Mouse (Mus musculus) heart, embryonic 11.5 days (tissue): ENCODE data around the gene Plcd3. TPM values are rescaled to one million over a fixed set of nuclear protein-coding genes. Genes with fewer than 3 reads are reported as not detected.

Experiments
- ATAC-seq: fragments of 200-750 bp; cut with Nextera tagmentation; replicated peaks from 2 replicates; pipeline ENCODE4 v1.8.0; 2017; ENCODE audit warnings: moderate library complexity; ENCODE audit not compliant: insufficient number of reproducible peaks, low FRiP score, low TSS enrichment
- H3K27ac ChIP-seq: fragments of 300-500 bp; sonication (generic); 2 replicates; pipeline ENCODE4 v1.5.1; 2014; ENCODE audit warnings: mild to moderate bottlenecking, low read depth, low read length
- H3K27me3 ChIP-seq: fragments of 300-500 bp; sonication (generic); 2 replicates; pipeline ENCODE4 v1.6.1; 2014; ENCODE audit warnings: mild to moderate bottlenecking, low read length, mixed read lengths; ENCODE audit not compliant: control insufficient read depth, insufficient read depth
- H3K36me3 ChIP-seq: fragments of 300-500 bp; sonication (generic); 2 replicates; pipeline ENCODE4 v1.6.1; 2014; ENCODE audit warnings: mild to moderate bottlenecking, low read length, moderate library complexity, mixed read lengths; ENCODE audit not compliant: control insufficient read depth, insufficient read depth
- H3K4me1 ChIP-seq: fragments of 300-500 bp; sonication (generic); 2 replicates; pipeline ENCODE4 v1.6.1; 2014; ENCODE audit warnings: low read length; ENCODE audit not compliant: control insufficient read depth, insufficient read depth
- H3K4me2 ChIP-seq: fragments of 300-500 bp; sonication (generic); 2 replicates; pipeline ENCODE4 v1.6.1; 2014; ENCODE audit warnings: mild to moderate bottlenecking, moderate library complexity
- H3K4me3 ChIP-seq: fragments of 300-500 bp; sonication (generic); 2 replicates; pipeline ENCODE4 v1.5.1; 2014; ENCODE audit warnings: low read depth, low read length
- H3K9ac ChIP-seq: fragments of 300-500 bp; sonication (generic); 2 replicates; pipeline ENCODE4 v1.6.1; 2014; ENCODE audit warnings: mild to moderate bottlenecking, low read depth, low read length, moderate library complexity
- H3K9me3 ChIP-seq: fragments of 300-500 bp; sonication (generic); replicated peaks from 2 replicates; pipeline ENCODE4 v1.6.1; 2016; ENCODE audit warnings: low read length; ENCODE audit not compliant: control insufficient read depth
- WGBS: fragments of 180-500 bp; shearing (Covaris S2); extraction: QIAGEN DNeasy Blood & Tissue Kit; methylation state at CpG from one replicate; pipeline ENCODE4 v1.1.7; 2014; ENCODE audit not compliant: insufficient replicate concordance; 5-methylcytosine and 5-hydroxymethylcytosine counted together
- polyA plus RNA-seq: library from polyadenylated mRNA; unstranded; fragments of >200 nt; fragmentation: Nextera tagmentation; extraction: Ambion mirVana; gene quantifications from 2 replicates; pipeline ENCODE4 v1.2.1, GENCODE M21; 2014

Plcd3 gene
- polyA plus RNA-seq, 1 experiment from 2014 or later: 3.5 TPM

GRCm38 (mm10) chr11:103069731-103070130, 31.7 kb downstream of the Plcd3 start:
- no peak for ATAC-seq

GRCm38 (mm10) chr11:103068884-103069283, 32.6 kb downstream of the Plcd3 start:
- Histone ChIP-seq H3K9me3 (no peaks in the 10 kb centered on the region), H3K27me3 (no peaks in the 10 kb centered on the region), H3K4me2 (no peak overlapping the region), H3K36me3 (peaks cover 20% of the 10 kb centered on the region), H3K27ac (no peak overlapping the region), H3K4me1 (peaks cover 10% of the 10 kb centered on the region), H3K4me3 (no peak overlapping the region), H3K9ac (no peak overlapping the region)
- no peak for ATAC-seq
- 93% methylated on average over 11 of the region's 11 CpGs for WGBS

More at GRCm38 (mm10) chr11:103069731-103070130, 31.7 kb downstream of the Plcd3 start:
- Histone ChIP-seq H3K4me1 (peaks cover 18% of the 10 kb centered on the region), H3K9me3 (no peaks in the 10 kb centered on the region), H3K36me3 (peaks cover 12% of the 10 kb centered on the region), H3K4me2 (no peak overlapping the region), H3K27ac (no peak overlapping the region), H3K9ac (no peak overlapping the region), H3K27me3 (no peaks in the 10 kb centered on the region), H3K4me3 (no peak overlapping the region)
- 81% methylated on average over 2 of the region's 2 CpGs for WGBS

GRCm38 (mm10) chr11:103068272-103068671, 33.2 kb downstream of the Plcd3 start:
- Histone ChIP-seq H3K27ac (no peak overlapping the region), H3K27me3 (no peaks in the 10 kb centered on the region)
- no peak for ATAC-seq

GRCm38 (mm10) chr11:103067457-103068001, 33.9 kb downstream of the Plcd3 start:
- no peak; the same call in 1 of the 2 replicates for ATAC-seq
- no peak overlapping the region for H3K4me3 ChIP-seq
- no peaks in the 10 kb centered on the region for H3K27me3 ChIP-seq
- no peak overlapping the region for H3K4me2 ChIP-seq
- H3K36me3 ChIP-seq: peaks cover 25% of the 10 kb centered on the region
- no peaks in the 10 kb centered on the region for H3K9me3 ChIP-seq
- H3K9ac ChIP-seq: no peak overlapping the region
- peak overlapping the region; percentile 10; the same call in 1 of the 2 replicates for H3K27ac ChIP-seq
- WGBS: 60% methylated on average over 8 of the region's 8 CpGs
- H3K4me1 ChIP-seq: peaks cover 6% of the 10 kb centered on the region; the same call in 1 of the 2 replicates

More at GRCm38 (mm10) chr11:103068272-103068671, 33.2 kb downstream of the Plcd3 start:
- no peak overlapping the region for H3K4me2 ChIP-seq
- H3K4me3 ChIP-seq: no peak overlapping the region
- peaks cover 24% of the 10 kb centered on the region for H3K36me3 ChIP-seq
- WGBS: 89% methylated on average over 4 of the region's 4 CpGs
- H3K4me1 ChIP-seq: peaks cover 6% of the 10 kb centered on the region; the same call in 1 of the 2 replicates
- H3K9ac ChIP-seq: no peak overlapping the region
- H3K9me3 ChIP-seq: no peaks in the 10 kb centered on the region

GRCm38 (mm10) chr11:103067051-103067361, 34.5 kb downstream of the Plcd3 start:
- no peak for ATAC-seq
- 80% methylated on average over 6 of the region's 6 CpGs for WGBS
- H3K4me2 ChIP-seq: no peak overlapping the region
- H3K9me3 ChIP-seq: no peaks in the 10 kb centered on the region
- H3K36me3 ChIP-seq: peaks cover 25% of the 10 kb centered on the region
- no peak overlapping the region for H3K4me3 ChIP-seq
- H3K27ac ChIP-seq: no peak overlapping the region
- H3K27me3 ChIP-seq: no peaks in the 10 kb centered on the region
- no peak overlapping the region for H3K9ac ChIP-seq
- H3K4me1 ChIP-seq: peaks cover 6% of the 10 kb centered on the region; the same call in 1 of the 2 replicates

- Histone ChIP-seq H3K27me3 (no peaks in the 10 kb centered on the region), H3K4me2 (no peak overlapping the region), H3K9me3 (no peaks in the 10 kb centered on the region), H3K4me3 (no peak overlapping the region), H3K9ac (no peak overlapping the region), H3K36me3 (peaks cover 30% of the 10 kb centered on the region), H3K27ac (no peak overlapping the region), H3K4me1 (peaks cover 6% of the 10 kb centered on the region; the same call in 1 of the 2 replicates)
- WGBS: 91% methylated on average over 14 of the region's 14 CpGs
- 0 out of 2 replicates have a peak, but pooled peaks have one; percentile 45 for ATAC-seq
Observed at GRCm38 (mm10) chr11:103066191-103067050, 35.0 kb downstream of the Plcd3 start.

GRCm38 (mm10) chr11:103058499-103059085, 42.9 kb downstream of the Plcd3 start:
- 70% methylated on average over 3 of the region's 3 CpGs for WGBS
- ATAC-seq: no peak
- Histone ChIP-seq H3K9me3 (no peaks in the 10 kb centered on the region), H3K4me3 (no peak overlapping the region), H3K4me1 (no peaks in the 10 kb centered on the region), H3K27ac (no peak overlapping the region), H3K27me3 (no peaks in the 10 kb centered on the region), H3K9ac (0 out of 2 replicates have a peak overlapping the region, but pooled peaks have one; percentile 30), H3K4me2 (no peak overlapping the region), H3K36me3 (peaks cover 46% of the 10 kb centered on the region)

- Histone ChIP-seq H3K27me3 (no peaks in the 10 kb centered on the region), H3K9me3 (no peaks in the 10 kb centered on the region), H3K4me3 (no peak overlapping the region), H3K36me3 (peaks cover 40% of the 10 kb centered on the region), H3K9ac (no peak overlapping the region), H3K4me2 (no peak overlapping the region), H3K27ac (no peak overlapping the region), H3K4me1 (peaks cover 6% of the 10 kb centered on the region)
- ATAC-seq: no peak
- 90% methylated on average over 7 of the region's 7 CpGs for WGBS
Observed at GRCm38 (mm10) chr11:103056636-103057035, 44.8 kb downstream of the Plcd3 start.
